In genomic region chr2:173349510-173349909, GRCm38 (mm10) we compare ENCODE assay signal across 14 mouse cellular contexts.
DNase-seq lines count a peak whose midpoint lies in the region; ATAC-seq lines count a peak whose summit lies in the region.
"Had no signal": no experiment of that assay in that cellular context is flagged by ENCODE, and none has a peak within 500 bp of the region (broad histone marks: within the 10 kb centered on the region; RNA-seq: fewer than 3 reads in every experiment).

No protein-coding gene starts in this region.

- peak overlapping the region; percentile 8; the same call in 1 of the 2 replicates for H3K27ac ChIP-seq in hindbrain, embryonic 10.5 days
- H3K27ac ChIP-seq in hindbrain, embryonic 14.5 days: no peak overlapping the region
- H3K27ac ChIP-seq in midbrain, embryonic 10.5 days (replicated peaks): no peak overlapping the region
- H3K27ac ChIP-seq: liver, embryonic 15.5 days; midbrain, embryonic 15.5 days; stomach, embryonic 15.5 days had no signal

- peaks cover 13% of the 10 kb centered on the region; the same call in 1 of the 2 replicates for H3K27me3 ChIP-seq in hindbrain, embryonic 10.5 days (ENCODE audit: insufficient read depth, poor library complexity, severe bottlenecking)
- H3K27me3 ChIP-seq in hindbrain, embryonic 14.5 days (ENCODE audit: control insufficient read depth, insufficient read depth, low read length): no peaks in the 10 kb centered on the region
- peaks cover 4% of the 10 kb centered on the region; the same call in 1 of the 2 replicates for H3K27me3 ChIP-seq in midbrain, embryonic 10.5 days (ENCODE audit: low read depth, poor library complexity, severe bottlenecking)
- H3K27me3 ChIP-seq: embryonic facial prominence, embryonic 15.5 days; liver, embryonic 15.5 days; midbrain, embryonic 15.5 days; stomach, embryonic 15.5 days had no signal

- peaks cover under 1% of the 10 kb centered on the region; the same call in 1 of the 2 replicates for H3K9me3 ChIP-seq in hindbrain, embryonic 10.5 days
- no peaks in the 10 kb centered on the region for H3K9me3 ChIP-seq in hindbrain, embryonic 14.5 days (ENCODE audit: control insufficient read depth, low read length)
- H3K9me3 ChIP-seq in midbrain, embryonic 10.5 days (replicated peaks): no peaks in the 10 kb centered on the region
- H3K9me3 ChIP-seq: embryonic facial prominence, embryonic 15.5 days; liver, embryonic 15.5 days; midbrain, embryonic 15.5 days; stomach, embryonic 15.5 days had no signal

- H3K4me2 ChIP-seq in hindbrain, embryonic 14.5 days (replicated peaks): no peak overlapping the region
- H3K4me2 ChIP-seq: embryonic facial prominence, embryonic 15.5 days; liver, embryonic 15.5 days; midbrain, embryonic 15.5 days; stomach, embryonic 15.5 days had no signal

- H3K4me3 ChIP-seq in hindbrain, embryonic 10.5 days: no peak overlapping the region
- no peak overlapping the region for H3K4me3 ChIP-seq in hindbrain, embryonic 14.5 days (replicated peaks; ENCODE audit: low read length)
- H3K4me3 ChIP-seq in midbrain, embryonic 10.5 days: no peak overlapping the region
- H3K4me3 ChIP-seq: embryonic facial prominence, embryonic 15.5 days; liver, embryonic 15.5 days; midbrain, embryonic 15.5 days; stomach, embryonic 15.5 days had no signal

- ATAC-seq in hindbrain, embryonic 14.5 days (ENCODE audit: low FRiP score): no peak
- peak; percentile 86 for ATAC-seq in granulocyte monocyte progenitor cell, adult 5-6 weeks (replicated peaks; ENCODE audit: poor library complexity, severe bottlenecking)
- ATAC-seq in megakaryocyte, adult 5-6 weeks (ENCODE audit: poor library complexity, severe bottlenecking): peak; percentile 86
- ATAC-seq: midbrain, embryonic 15.5 days had no signal

- H3K9ac ChIP-seq in hindbrain, embryonic 14.5 days: no peak overlapping the region
- H3K9ac ChIP-seq: embryonic facial prominence, embryonic 15.5 days; liver, embryonic 15.5 days; midbrain, embryonic 15.5 days; stomach, embryonic 15.5 days had no signal

- DNase-seq in hindbrain, embryonic 10.5 days (ENCODE audit: low spot score): no peak
- no peak for DNase-seq in hindbrain, embryonic 14.5 days (ENCODE audit: low spot score)
- DNase-seq in thymus, postnatal 25 days: peak; percentile 71
- no peak for DNase-seq in midbrain, embryonic 10.5 days (ENCODE audit: low spot score)
- DNase-seq in ovary, postnatal 10 days (ENCODE audit: low spot score): no peak
- DNase-seq in left cerebral cortex, postnatal 10 days (ENCODE audit: extremely low spot score in 1 of 2, low spot score in 2 of 2): no peak
- DNase-seq: adrenal gland, adult 2 months; retina, postnatal 1 day had no signal

- WGBS in hindbrain, embryonic 10.5 days: 73% methylated on average over 9 of the region's 9 CpGs
- WGBS in hindbrain, embryonic 14.5 days: 78% methylated on average over 9 of the region's 9 CpGs
- WGBS in midbrain, embryonic 10.5 days: 84% methylated on average over 9 of the region's 9 CpGs

- intact Hi-C loops in left cerebral cortex, postnatal 10 days (cut with DNase I): loop anchor here (10.0 kb wide), 1 partner anchor 75 kb away; the partner anchor contains the start of gene Pmepa1

- no peaks in the 10 kb centered on the region for H3K36me3 ChIP-seq in hindbrain, embryonic 10.5 days
- H3K36me3 ChIP-seq in hindbrain, embryonic 14.5 days (replicated peaks; ENCODE audit: control insufficient read depth, insufficient read depth): no peaks in the 10 kb centered on the region
- H3K36me3 ChIP-seq in midbrain, embryonic 10.5 days: no peaks in the 10 kb centered on the region
- H3K36me3 ChIP-seq: embryonic facial prominence, embryonic 15.5 days; liver, embryonic 15.5 days; midbrain, embryonic 15.5 days; stomach, embryonic 15.5 days had no signal

- H3K4me1 ChIP-seq in hindbrain, embryonic 10.5 days (replicated peaks): peaks cover 35% of the 10 kb centered on the region
- H3K4me1 ChIP-seq in hindbrain, embryonic 14.5 days (replicated peaks; ENCODE audit: control insufficient read depth, insufficient read depth, low read length): peaks cover 10% of the 10 kb centered on the region; the same call in 1 of the 2 replicates
- peaks cover 4% of the 10 kb centered on the region; the same call in 1 of the 2 replicates for H3K4me1 ChIP-seq in midbrain, embryonic 10.5 days
- H3K4me1 ChIP-seq: liver, embryonic 15.5 days had no signal
